Mouse (Mus musculus) yolk sac, embryonic 10.5 days (tissue): ENCODE data around the gene Arvcf.
A peak's percentile ranks its signal among the peaks of the same experiment; 100 is the strongest.

Experiments used
- DNase-seq: peaks from one replicate; pipeline ENCODE4 v3.0.0-alpha.2; 2017; ENCODE audit warnings: low spot score

Arvcf gene

DNA sequence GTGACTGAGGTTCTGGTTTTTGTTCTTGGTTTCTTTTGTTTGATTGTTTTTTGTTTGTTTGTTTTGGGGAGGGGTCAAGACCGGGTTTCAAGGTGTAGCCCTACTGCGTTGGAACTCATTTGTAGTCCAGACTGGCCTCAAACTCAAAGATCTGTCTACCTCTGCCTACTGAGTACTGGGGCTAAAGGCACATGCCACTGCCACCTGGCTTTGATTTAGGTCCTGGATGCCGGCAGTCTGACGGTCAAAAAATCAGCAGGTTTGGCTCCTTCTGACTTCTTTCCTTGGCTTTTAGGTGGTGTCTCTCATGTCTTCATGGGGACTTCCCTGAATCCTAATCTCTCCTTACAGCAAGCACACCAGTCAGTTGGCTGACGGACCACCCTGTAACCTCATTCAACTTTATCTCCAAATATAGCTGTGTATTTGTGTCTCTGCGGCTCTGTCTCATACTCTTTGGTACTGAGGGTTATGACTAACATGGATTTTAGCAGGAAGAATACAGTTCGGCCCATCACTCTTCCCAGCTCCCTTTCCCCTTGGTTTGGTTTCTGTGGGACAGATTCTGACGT is 82.7 kb downstream of the Arvcf start:
- no peak for DNase-seq

DNA sequence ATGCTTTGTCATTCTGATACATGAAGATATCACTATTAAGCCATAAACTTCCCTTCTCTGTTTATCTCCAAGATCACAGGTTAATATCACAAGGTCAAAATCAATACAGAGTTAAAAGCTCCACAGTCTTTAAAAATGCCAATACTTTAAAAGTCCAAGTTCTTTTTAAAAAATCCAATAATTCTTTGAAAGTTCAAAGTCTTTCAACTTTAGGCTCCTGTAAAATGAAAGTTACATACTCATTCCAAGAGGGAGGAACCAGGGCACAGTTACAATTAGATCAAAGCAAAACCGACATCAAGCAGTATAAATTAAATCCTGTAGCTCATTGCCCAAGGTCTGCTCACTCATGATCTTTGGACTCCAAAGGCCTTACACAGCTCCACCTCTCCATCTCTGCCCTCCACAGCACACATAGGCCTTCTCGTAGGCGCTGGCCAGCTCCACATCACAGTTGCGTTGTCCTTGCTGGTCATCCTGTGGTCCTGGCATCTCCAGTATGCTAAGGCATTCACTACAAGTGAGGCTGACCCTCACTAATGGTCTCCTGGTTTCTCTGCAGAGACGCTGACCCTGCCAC is 85.4 kb downstream of the Arvcf start:
- no peak for DNase-seq

DNA sequence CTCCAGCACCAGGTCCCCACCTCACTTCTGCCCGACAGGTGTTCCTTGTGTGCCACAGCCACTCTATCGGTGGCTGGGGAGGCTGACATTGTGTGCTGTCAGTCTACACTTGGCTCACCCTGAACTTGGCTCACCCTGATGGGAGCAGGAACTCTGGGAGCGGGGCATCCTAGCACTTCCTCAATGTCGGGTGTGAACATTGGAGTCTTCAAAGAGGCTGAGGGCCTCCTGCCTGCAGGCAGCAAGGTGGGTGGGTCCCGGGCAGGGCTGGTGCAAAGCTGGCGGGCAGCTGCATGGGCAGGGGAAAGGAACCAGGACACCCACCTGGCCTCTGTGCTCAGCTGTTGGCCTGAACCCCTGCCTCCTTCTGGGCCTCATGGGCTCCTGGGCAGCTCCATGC is 88.1 kb downstream of the Arvcf start:
- DNase-seq: no peak

DNA sequence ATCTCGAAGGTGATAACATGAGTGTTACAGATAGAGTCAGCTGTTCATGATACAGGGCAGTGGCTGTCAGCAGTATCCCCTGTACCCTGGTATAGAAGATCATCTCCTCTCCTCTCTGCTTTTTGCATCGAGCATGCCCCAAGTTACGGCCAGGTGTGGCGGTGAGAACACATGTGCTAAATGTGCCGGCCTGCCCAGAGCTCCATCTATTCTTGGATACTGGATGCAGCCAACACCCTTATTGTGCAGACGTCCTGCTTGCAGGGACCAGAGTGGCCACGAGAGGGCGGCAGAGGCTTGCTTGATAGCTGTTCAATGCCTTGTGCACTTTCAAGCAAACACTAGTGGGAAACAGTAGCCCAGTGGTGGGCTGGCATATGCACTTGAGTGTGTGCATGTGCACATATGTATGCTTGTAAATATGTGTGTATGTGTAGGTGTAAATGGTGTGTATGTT is 95.4 kb downstream of the Arvcf start:
- peak; percentile 78 for DNase-seq

DNA sequence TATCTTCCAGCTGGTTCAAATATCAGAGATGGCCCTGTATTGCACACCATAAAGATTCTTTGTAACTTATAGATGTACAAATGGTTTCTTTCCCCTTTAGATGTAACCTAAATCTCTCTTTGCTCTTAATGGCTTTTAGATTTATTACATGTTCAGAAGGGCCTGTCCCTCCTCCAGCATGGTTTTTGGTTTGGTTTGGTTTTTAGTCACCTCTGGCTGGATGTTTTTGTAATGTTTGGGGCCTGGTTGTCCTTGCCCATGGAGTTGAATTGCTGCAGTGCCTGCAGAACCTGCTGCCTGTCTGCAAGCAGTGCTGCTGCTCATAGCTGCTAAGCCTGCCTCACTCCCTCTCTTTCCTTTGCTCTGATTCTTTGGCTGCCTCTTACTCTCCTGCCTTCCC is 99.3 kb downstream of the Arvcf start:
- no peak for DNase-seq

DNA sequence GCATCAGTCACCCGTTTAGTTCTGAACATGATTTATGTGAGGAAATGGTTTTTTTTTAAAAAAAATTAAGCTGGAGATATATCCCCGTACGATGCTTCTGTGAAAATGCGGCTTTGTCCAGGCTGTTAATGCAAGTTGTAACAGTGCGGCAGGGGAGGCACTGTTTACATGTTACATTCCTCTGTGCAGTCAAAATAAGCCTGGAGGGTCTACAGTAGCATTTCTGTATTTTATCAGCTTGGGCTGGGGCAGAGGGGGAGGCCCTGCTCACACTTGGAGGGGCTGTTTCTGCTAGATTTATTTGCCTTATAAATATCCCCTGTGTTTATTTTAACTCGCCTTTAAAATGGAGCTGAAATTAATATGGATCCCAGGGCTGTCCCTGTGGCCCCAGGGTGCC is 100.1 kb downstream of the Arvcf start:
- DNase-seq: no peak

DNA sequence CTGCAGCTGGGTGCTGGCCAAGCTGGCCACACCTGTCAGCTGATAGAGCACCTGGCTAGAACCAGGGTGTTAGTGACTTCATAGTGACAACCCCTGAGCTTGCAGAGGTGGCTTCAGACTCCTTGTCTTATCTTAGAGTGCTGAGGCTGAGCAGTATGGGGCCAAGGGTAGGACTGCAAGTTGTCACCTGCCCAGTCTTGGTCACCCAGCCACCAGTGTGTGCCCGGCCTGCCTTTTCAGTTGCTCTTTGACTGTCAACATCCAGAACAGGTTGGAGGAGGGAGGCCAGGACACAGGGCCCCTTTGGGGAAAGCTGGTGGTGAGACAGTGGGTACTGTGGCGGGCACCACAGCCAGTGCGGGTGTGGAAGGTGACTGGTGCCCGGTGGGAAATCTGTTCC is 101.0 kb downstream of the Arvcf start:
- no peak for DNase-seq

DNA sequence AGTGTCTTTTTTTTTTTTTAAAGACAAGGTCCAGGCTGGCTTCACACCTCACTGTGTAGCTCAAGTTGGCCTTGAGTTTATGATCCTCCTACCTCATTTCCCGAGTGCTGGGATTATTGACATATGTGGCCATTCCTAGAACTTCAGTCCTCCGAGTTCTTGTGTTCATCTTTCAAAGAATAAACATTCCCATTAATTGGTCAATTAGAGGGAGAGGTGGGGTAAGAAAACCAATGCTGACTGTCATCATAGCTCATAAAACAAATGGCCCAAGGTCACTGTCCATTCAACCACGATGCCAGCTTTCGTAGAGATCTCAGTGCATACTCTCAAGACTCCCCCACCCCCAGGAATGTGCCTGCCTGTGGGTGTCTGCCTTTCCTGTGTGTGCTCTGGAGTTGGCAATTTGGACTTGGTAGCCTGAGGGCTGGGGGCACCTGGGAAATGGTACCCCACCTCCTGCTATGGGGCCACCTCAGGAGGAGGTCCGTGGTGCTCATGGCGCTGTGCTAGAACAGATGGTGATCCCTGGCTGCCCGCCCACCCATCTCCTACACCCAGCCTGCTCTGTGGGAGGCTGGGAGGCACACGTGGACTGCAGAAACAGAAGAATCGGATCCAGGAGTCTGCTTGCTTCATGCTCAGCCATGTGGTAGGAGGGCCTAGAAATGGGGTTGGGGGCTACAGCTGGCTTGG is 103.7 kb downstream of the Arvcf start:
- no peak for DNase-seq

DNA sequence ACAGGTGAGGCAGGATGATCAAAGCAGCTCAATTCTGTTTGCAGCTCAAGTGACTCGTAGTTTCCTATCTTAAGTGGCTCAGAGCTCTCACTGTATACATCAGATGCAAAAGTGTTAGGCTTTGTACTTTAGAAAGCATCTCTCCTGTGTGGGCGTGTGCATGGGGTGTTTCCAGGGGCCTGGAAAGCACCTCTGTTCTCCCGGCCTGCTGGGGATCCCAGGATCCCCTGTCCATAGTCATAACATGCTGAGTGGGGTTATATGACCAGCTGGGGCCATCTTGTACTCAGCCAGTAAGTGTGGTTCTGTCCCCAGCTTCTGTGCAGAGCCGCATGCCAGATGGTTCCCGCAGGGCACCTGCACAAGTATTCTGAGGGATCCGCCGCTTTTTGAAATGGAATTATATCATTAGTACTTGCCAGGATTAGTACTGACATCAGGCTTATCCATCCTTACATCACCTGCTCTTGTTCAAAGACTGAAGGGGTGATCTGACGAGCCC is 104.4 kb downstream of the Arvcf start:
- DNase-seq: no peak

DNA sequence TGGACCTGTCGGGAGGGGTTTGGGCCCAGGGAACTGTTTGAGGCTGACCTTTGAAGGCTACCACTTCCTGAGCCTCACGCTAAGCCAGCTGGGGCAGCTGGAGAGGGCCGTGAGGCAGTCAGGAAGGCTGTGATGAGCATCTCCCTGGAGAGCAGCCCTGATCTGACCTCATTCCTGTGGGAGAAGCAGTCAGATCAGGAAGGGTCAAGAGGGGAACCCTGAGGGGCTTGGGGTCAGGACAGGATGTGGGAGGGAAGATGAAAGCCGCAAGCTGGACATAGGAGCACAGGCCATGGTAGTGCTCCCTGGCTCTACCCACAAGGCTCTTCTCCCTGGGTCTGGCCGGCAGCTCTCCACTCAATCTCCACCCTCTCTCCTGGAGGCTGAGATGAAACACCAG is 105.9 kb downstream of the Arvcf start:
- peak; percentile 56 for DNase-seq

DNA sequence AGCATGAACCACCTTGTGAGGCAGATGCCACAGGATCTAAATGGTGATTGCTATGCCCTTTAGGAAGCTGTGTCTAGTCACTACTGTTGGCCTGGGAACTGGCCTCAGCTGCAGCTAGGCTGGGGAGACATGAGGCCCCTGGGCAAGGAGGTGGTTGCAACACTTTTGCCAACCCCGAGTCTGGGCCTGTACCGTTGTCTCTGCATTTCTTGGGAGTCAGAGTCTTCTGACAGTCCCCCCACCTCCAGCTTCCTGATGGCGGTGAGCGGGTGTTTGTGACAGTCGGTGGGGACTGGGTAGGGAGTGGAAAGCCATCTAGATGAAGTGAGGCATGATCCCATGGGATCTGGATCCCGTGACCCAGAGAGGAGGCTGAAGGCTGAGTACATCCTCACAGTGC is 107.4 kb downstream of the Arvcf start:
- no peak for DNase-seq
